Mouse (Mus musculus): ENCODE measurements around the gene Fam198b.

Gene Fam198b

DNA sequence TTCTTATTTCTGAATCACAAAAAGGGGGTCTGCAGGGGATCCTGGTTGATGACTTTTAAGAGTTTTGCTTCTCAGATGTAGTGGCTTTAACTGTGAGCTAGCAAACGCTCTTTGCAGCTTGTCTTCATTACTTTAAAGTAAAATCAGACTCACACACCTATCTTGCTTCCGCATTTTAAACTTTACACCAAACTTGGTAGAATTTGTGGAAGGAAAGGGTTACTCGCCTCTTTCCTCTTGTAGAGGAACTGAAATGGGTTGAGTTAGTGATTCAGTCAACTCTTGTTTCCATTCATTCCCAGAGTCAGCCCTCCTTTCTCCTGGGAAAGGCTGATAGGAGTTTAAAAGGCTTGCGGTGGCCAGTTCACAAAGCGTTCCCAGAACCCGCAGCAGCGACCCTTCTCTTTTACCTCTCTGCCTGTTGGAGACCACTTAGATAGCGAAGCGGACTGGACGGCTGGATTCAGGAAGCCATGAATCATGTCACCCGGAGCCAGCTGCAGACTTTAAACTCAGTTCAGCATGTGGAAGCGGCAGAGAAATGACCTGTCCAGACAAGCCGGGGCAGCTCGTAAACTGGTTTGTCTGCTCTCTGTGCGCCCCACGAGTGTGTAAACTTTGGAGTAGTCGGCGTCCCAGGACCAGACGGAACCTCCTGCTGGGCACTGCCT is 1.5 kb downstream of the Fam198b start:
- DNase-seq (ENCODE audit: low read depth, low spot score), result no peak

DNA sequence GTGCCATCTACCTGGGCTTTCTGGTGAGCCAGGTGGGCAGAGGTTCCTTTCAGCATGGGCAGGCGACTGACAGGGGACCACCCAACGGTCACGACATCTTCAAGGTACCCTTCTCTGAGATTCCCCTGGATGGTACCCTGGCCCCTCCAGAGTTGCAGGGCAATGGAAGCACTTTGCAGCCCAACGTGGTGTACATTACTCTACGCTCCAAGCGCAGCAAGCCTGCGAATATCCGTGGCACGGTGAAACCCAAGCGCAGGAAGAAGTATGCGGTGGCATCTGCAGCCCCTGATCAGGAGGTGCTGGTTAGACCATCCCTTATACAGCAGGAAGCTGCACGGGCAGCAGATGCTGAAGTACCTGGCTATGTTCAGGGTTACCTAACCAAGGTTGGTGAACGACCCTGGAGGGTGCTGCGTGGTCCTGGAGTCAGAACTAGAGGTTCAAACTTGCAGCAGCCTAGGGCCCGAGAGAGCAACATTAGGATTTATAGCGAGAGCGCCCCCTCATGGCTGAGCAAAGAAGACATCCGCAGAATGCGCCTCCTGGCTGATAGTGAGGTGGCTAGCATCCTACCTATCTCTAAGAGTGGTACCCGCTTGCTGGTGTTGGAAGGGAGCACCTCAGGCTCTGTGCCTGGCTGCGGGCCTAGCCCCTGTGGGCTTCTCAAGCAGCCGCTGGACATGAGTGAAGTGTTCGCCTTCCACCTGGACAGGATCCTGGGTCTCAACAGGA is 2.2 kb downstream of the Fam198b start:
- peak; percentile 8 for DNase-seq (ENCODE audit: low read depth, low spot score)

DNA sequence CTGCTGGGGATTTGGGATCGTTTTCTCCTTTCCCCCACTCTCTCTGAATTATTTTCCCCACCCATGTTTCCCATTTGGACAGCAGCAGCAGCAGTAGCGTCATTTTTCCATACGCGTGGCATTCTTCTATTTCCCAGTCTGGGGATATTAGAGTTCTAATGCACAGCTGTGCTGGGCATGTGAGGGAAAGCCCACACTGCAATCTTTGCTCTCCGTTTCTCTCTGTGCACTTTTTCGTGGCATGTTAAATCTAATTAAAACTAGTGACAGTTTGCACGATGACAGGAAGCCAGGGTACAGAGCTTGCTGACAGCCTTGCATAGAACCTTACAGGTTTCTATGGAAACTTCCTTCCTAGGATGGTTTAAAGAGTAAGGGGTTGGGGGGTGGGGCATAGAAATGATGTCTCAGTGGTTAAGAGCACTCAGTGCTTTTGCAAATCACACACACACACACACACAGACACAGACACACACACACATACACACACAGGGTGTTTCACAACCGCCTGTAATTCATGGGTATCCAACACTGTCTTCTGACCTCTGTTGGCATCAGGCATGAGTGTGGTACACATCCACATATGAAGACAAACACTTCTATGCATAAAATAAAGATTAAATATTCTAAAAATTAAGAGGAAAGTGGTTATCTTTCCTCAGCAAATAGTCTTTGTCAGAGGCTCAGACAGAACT is 3.0 kb downstream of the Fam198b start:
- DNase-seq (ENCODE audit: low read depth, low spot score), result no peak

DNA sequence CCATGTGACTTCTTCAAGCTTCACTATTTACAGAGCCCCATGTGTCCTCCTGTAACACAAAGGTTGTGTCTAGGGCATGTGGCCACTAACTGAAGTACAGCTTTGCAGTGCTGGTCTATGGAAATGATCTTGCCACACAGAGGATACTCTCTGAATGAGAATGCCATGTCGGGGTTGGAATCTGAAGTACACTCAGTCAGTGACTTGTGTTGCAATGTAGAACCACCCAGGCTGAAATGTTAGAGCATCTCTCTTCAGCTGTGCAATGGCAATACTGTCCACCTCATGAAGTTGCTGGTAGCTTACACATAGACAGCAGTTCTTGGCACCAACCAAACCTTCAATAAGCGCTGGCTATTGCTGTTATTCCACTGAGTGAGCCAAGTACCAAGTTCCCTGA is 3.6 kb downstream of the Fam198b start:
- DNase-seq (ENCODE audit: low read depth, low spot score), result no peak

DNA sequence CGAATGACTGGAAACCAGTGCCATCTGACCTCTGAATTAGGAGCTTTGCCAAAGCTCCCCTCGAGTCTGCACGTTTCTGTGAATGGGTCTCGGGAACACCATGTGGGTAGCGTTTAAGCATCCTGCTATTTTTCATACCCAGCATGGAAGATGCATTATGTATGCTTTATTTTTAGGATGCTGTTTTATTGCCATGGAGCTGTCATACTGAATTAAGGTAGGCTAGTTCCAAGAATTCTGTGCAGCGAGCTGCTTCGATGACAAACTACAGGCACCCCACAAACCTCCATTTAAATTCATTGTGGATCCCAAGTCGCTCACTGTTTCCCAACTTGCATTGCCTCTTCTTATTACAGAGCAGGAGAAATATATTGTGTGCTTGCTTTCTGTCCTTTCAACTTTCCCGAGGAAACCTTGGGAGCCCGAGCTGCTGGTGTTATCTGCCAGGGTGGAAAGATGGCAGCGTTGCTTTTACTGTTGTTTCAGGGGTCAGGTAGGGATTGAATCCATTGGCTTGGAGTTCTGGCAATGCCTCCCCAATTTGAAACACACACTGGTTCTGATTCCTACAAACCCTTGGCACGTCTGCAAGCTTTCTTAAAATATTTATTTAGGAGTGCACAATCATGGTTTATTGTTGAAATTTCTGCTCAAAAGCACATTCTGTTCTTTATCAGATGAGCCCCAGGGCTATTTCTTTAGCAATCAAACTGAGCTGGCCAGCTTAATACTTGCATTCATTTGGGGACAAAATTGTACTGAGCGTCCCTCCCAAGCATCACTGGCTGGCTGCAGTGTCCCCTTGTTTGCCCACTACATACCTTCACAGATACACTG is 13.4 kb downstream of the Fam198b start:
- no peak for DNase-seq (ENCODE audit: low read depth, low spot score)

DNA sequence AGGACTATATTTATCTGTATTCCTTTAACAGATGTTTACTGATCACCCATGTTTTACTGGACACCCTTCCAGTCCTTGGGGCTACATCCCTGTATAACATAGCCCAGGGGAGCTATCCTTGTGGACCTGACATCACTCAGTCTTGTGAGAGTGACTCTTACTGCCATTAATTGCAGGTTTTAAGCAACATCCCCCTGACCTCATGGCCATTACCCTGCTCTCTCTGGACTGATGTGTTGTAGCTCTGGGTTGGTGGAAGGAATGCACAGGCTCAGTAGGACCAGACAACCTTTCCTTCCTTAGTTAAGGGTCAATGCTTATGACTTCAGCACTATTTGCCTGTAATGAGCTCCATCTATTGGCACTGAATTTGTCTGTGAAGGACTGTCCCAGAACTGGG is 14.2 kb downstream of the Fam198b start:
- no peak for DNase-seq (ENCODE audit: low read depth, low spot score)

DNA sequence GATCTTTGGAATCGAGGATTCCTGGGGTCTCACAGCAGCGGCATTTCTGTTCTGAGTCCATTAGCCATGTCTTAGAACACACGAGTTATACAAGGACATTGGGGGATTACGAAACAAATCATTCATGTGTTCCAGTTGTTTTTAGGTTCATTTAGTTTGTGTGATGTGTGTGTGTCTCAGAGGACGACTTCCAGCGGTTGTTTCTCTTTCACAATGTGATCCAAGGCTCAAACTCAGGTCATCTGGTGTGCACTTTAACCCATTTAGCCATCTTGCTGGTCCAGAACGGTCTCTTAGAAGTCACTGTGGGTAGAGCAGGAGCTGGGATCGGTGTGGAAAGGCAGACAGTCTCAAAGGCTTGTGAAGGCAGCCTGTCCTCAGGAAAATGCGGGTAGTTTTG is 15.6 kb downstream of the Fam198b start:
- DNase-seq (ENCODE audit: low read depth, low spot score), result no peak

DNA sequence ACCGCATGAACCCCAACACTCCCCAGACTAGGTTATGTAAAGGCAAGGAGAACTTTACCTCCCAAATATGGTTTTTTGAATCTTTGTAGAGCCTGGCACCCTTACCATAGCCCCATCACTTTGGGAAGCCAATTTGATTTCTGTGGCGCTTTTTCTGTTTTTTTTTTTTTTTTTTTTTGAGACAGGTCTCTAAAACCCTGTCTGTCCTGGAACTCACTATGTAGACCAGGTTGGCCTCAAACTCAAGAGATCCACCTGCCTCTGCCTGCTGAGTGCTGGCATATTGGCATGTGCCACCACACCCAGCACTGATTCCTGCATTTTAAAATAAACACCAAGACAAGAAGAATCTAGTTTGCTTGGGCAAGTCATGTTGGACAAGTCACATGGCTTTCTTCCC is 16.2 kb downstream of the Fam198b start:
- DNase-seq (ENCODE audit: low read depth, low spot score), result no peak

DNA sequence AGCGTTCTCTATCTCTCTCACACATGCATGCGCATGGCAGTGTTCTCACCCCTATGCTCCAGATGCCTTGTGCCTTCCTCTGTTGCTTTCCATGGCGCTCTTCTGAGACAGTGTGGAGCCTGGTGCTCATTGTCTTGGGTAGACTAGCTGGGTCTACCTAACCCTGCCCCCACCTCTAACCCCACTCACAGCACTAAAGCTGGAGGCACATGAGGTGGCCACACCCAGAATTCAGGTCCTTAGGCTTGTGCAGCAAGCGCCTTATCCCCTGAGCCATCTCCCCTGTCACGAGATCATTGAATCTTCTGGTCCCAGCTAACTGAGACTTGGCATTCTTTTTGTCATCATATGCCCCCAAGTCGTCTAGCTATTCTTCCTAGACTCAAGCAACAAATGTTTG is 17.0 kb downstream of the Fam198b start:
- no peak for DNase-seq (ENCODE audit: low read depth, low spot score)

DNA sequence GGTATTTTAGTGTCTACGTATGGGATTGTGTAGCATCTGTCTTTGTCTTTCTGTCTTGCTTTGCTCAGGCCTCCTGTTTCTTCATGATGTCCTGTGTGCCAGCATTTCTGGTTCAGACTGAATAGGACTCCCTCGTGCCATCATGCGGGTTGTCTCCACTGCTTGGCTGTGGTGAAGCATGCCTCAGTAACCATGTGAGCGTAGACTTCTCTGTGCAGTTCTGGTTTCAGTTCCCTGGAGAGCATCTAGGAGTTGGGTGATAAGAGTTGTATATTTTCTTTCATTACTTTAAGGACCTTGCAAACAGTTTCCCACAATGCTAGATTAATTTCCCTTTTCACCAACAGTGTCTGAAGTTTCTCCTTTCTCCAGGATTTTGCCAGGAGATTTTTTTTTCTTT is 17.4 kb downstream of the Fam198b start:
- no peak for DNase-seq (ENCODE audit: low read depth, low spot score)

DNA sequence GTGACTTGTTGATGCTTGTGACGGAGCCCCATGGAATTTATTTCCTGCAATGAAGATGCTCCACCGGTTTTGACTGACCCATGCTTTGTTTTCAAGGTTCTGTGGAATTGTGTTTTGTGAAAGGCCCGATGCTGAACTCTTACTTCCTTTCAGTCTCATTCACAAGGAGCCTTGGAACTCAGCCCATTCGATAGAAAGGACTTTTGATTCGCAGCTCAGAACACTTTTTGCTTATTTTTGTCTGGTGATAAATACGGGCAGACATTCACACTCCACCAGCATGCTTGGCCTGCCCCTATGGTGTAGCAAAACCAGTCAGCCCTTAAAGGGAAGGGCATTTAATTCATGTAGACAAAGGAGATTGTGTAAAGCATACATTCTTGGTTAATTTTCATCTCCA is 19.5 kb downstream of the Fam198b start:
- DNase-seq (ENCODE audit: low read depth, low spot score), result no peak

DNA sequence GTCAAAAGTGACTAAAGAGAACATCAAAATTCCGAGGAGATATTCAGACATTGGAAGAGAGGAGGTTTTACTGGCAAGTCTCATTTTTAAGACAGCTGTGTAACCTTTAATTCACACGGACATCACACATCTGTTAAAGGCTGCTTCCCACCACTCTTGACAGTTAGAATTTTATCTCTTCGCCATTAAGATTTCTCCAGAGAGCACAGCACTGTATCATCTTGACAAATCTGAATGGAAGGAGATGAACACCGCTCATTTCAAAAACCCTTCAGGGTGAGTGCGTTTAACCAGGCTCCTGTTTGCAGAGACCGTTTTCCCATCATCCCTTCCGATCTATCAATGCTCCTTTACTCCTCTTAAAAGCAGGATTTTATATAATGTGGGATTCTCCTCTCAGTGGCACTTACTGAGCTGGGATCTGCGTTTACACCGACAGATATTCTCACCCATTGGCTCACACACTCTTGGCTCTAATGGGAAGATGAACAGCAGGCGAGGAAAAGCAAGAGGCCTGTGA is 20.0 kb downstream of the Fam198b start:
- DNase-seq (ENCODE audit: low read depth, low spot score), result no peak

DNA sequence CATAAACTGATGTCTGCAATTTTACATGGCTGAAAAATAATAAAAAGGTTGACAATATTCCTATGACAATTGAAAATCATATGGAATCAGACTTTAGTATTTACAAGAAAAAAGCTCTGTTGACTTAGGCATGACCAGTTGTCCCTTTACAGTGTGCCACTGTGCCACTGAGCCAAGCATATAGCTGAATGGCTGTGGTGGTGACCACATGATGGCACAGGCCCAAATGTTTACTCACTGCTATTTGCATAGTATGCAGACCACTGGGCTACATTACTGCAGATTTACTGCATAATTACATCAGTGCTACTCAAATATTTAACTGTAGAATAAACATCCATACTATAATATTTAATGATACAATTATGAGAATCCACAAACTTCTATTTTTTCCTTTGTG is 21.1 kb downstream of the Fam198b start:
- DNase-seq (ENCODE audit: low read depth, low spot score), result no peak

DNA sequence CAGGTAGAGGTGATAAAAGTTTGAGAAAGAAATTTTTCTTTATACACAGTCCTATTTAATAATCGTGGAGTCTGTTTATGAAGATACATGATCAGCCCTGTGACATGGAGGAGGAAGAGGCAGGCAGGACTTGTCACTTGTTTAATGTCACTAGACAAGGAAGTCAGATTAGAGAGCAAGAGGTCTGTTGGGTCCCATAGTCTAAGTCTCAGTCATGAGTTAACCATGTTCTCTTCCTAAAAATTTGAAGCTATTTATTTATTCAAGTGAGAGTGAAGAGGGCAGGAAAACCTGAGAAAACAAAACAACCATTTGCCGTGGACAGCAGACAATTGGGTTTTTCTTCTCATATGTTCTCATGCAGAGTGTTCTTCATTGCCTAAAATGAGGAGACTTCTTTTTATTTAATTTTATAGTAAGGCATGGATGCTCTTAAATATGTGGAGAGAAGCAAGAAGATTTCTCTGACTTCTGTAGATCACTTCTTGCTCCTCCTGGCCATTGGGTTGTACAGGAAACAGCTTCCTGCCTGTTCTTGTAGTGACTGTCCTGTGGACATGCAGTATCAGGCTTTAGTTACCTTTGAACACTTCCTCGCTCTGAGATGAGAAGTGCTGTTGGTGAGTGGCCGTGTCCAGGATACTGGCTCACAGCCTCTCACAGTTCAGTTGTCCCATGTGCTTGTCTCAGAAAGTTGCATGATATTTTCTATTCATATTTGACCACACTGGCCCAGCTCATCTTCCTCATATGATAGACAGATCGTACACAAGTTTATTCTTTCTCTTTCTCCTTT is 22.1 kb downstream of the Fam198b start:
- DNase-seq (ENCODE audit: low read depth, low spot score), result no peak

DNA sequence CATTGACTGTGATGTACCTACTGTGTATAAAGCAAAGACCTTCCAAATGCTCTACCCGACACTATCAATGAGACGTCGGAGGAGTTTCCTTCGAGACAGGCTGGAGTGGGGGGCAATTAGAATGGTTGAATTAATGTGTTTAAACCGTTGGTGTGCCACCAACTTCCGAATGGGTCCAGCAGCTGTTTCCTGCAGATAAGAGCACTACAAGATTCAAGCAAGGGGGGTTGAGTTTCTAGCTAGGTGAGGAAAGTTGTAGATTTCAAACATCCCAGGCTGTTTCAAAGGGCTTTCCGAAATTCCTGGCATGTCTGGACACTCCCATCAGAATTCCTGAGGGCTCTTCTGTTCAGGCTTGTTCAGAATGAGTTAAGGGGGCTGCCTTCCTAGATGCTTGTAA is 22.9 kb downstream of the Fam198b start:
- DNase-seq (ENCODE audit: low read depth, low spot score), result no peak

DNA sequence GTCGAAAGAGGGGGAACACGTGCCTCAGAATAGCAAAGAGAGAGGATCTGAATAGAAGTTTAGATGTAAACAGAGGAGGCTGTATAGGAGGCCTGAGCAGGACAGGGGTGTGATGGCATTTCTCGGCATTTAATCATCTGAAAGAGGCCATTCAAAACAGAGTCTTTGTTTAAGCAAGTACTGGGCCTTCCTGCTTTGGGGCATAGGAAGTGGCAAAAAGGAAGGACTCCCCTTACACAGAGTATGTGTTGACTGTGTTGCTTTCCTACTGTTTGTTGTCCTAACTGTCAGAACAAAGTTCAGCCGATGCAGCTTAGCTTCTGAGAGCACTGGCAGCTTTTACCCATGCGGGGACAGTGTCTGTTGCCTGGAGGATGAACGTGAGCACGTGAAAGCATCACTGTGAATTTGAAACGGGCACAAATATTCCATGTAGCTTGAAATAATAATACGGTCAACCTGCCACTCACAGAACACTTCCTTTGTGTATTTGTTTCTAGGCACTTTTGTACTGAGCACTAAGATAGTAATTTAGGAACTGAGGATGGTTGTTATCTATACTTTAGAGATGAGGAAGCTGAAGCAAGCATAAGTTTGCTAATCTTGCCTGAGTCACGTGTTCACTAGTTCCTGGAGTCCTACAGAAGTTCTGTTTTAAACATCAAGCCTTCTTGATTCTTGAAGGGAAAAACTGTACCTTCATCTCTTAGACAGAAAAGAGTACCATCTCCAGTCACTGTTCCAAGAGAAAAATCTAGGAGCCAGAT is 26.2 kb downstream of the Fam198b start:
- no peak for DNase-seq (ENCODE audit: low read depth, low spot score)

DNA sequence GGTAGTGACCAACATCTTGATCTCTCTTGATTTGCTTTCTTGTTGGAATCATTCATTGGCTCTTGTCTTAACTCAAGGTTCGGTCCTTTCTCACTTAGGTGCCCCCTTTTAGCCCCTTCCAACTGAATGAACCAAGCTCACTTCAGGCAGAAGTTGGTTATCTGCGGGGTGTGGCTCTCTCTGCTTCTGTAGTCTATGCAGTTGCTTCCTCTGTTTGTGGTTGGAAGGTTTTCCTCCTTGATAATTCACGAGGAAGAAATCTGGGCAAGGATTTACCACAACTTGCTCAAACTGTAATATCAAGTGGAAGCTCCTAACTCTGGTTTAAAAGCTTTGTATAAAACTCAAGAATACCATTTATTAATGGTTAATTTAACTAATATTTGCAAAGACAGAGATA is 26.8 kb downstream of the Fam198b start:
- DNase-seq (ENCODE audit: low read depth, low spot score), result no peak

DNA sequence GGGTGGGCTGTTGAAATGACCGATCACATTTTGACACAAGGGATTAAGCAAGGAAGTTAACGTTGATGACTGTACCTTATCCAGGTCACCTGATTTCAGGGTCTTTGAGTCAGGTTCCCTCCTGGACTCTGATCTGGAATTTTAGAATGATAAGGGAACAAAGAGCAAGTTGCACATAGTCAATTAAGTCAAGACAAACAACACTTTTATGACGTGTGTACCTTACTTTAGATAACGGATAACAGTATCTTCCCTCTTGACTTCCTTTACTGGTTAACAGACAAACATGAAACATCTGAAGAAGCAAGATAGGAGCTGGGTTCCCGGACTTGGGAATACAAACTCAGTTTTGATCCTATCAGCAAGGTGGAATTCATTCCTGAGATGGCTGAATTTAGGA is 29.7 kb downstream of the Fam198b start:
- DNase-seq (ENCODE audit: low read depth, low spot score), result no peak

DNA sequence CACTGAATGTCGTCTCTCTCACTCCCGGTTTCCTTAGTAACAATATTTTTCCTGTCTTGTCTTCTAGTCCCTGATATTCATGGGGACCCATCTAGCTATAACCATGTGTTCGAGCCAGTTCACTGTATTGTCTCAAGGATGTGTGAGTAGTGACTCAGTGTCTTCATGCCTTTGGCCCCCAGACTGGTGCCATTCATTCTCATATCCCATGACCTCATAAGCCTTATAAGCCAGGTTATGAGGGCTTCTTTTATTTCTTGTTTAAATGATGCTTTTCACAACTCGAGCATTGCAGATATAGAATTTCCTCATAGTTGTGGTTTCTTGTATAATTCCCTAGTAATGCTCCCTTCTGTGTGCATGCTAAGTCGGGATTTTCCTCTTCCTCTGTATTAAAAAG is 31.9 kb downstream of the Fam198b start:
- no peak for DNase-seq (ENCODE audit: low read depth, low spot score)

DNA sequence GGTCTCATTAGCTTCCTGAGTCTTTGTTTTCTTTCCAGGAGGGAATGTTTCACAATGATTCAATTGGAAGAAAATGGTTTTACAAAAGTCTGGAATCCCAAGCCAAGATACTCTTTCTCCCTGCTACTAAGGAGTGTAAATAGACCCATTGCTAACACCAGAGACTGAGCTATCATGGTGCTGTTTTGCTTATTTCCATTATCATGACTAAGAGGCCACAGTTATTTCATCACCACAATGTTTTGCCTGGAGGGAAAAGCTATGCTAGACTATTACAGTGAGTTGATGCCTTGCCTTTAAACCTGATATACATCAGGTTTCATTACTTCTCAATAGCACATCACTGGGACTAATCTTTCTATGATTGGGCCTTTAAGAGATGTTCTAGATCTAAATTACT is 34.4 kb downstream of the Fam198b start:
- no peak for DNase-seq (ENCODE audit: low read depth, low spot score)

Measured in CD4-positive, CD25-positive, alpha-beta regulatory T cell, adult 2 months (primary cell).